Mouse (Mus musculus) embryonic fibroblast, embryonic 13.5 days (primary cell): ENCODE data around the gene Arhgef3.

ENCODE experiments used
- CTCF ChIP-seq: IDR thresholded peaks from 2 replicates; pipeline ENCODE4 v1.5.1; 2011; ENCODE audit warnings: mild to moderate bottlenecking, control low read depth, low read length, moderate library complexity, borderline replicate concordance; ENCODE audit not compliant: insufficient read depth
- POLR2A ChIP-seq: IDR thresholded peaks from 2 replicates; pipeline ENCODE4 v1.6.1; 2011; ENCODE audit warnings: low read depth, mild to moderate bottlenecking, control low read depth, low read length, moderate library complexity

- TF ChIP-seq CTCF (no peak), POLR2A (no peak)
Measured at GRCm38 (mm10) chr14:27295821-27296220, 181.1 kb downstream of the Arhgef3 start.
